Mouse (Mus musculus) limb, embryonic 15.5 days (tissue): ENCODE data around the gene Smok3b. TPM values are rescaled to one million over a fixed set of nuclear protein-coding genes. Genes with fewer than 3 reads are reported as not detected.
A peak's percentile ranks its signal among the peaks of the same experiment; 100 is the strongest.
"Not testable (repeated sequence)": the region's sequence is repeated elsewhere in the genome, so short reads cannot be mapped to it uniquely, and the experiment has no call there.

ENCODE experiments used
- ATAC-seq: fragments of 200-750 bp; cut with Nextera tagmentation; 2 replicates; pipeline ENCODE4 v1.8.0; 2017; ENCODE audit warnings: low read depth, moderate TSS enrichment; ENCODE audit not compliant: insufficient number of reproducible peaks, low FRiP score, low TSS enrichment
- H3K27ac ChIP-seq: fragments of 300-500 bp; sonication (generic); 2 replicates; pipeline ENCODE4 v1.5.1; 2015; ENCODE audit warnings: moderate library complexity, mild to moderate bottlenecking, inconsistent platforms
- H3K27me3 ChIP-seq: fragments of 300-500 bp; sonication (generic); 2 replicates; pipeline ENCODE4 v1.6.1; 2015; ENCODE audit warnings: inconsistent platforms
- H3K36me3 ChIP-seq: fragments of 300-500 bp; sonication (generic); 2 replicates; pipeline ENCODE4 v1.6.1; 2015; ENCODE audit warnings: inconsistent platforms
- H3K4me1 ChIP-seq: fragments of 300-500 bp; sonication (generic); 2 replicates; pipeline ENCODE4 v1.6.1; 2015; ENCODE audit warnings: inconsistent platforms
- H3K4me2 ChIP-seq: fragments of 300-500 bp; sonication (generic); 2 replicates; pipeline ENCODE4 v1.6.1; 2015; ENCODE audit warnings: mild to moderate bottlenecking, inconsistent platforms
- H3K4me3 ChIP-seq: fragments of 300-500 bp; sonication (generic); 2 replicates; pipeline ENCODE4 v1.5.1; 2015; ENCODE audit warnings: mild to moderate bottlenecking, inconsistent platforms
- H3K9ac ChIP-seq: fragments of 300-500 bp; sonication (generic); 2 replicates; pipeline ENCODE4 v1.6.1; 2015; ENCODE audit warnings: inconsistent platforms
- H3K9me3 ChIP-seq: fragments of 300-500 bp; sonication (generic); 2 replicates; pipeline ENCODE4 v1.6.1; 2016; ENCODE audit warnings: inconsistent platforms
- WGBS: fragments of 180-500 bp; shearing (Covaris S2); methylation state at CpG from one replicate; pipeline ENCODE4 v1.1.7; 2015; 5-methylcytosine and 5-hydroxymethylcytosine counted together
- polyA plus RNA-seq: library from polyadenylated mRNA; unstranded; fragments of >200 nt; fragmentation: Nextera tagmentation; extraction: Ambion mirVana; gene quantifications from 2 replicates; pipeline ENCODE4 v1.2.1, GENCODE M21; 2015

Gene Smok3b
- polyA plus RNA-seq, 1 experiment from 2014 or later, result not detected

DNA sequence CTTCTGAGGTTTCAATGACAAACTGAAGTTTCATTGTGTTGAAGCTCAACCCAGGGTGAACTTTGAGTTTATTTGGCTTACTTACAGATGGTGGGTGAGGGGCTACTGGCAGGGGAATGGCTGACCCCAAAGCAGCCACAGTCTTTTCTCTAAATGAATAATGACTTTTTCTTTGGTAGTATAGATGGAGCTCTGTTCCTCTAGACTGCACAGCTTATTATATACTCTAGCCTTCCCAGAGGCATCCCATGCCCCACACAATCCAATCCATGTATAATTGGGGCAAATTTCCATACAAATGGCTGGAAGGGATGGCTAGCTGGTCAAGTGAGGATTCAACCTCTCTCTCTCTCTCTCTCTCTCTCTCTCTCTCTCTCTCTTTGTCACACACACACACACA, 4.2 kb upstream of the Smok3b start:
- Histone ChIP-seq H3K9me3 (no peaks in the 10 kb centered on the region), H3K4me2 (no peak overlapping the region), H3K9ac (no peak overlapping the region), H3K27me3 (no peaks in the 10 kb centered on the region), H3K27ac (no peak overlapping the region), H3K4me3 (no peak overlapping the region), H3K4me1 (no peaks in the 10 kb centered on the region), H3K36me3 (no peaks in the 10 kb centered on the region)
- ATAC-seq, result no peak

DNA sequence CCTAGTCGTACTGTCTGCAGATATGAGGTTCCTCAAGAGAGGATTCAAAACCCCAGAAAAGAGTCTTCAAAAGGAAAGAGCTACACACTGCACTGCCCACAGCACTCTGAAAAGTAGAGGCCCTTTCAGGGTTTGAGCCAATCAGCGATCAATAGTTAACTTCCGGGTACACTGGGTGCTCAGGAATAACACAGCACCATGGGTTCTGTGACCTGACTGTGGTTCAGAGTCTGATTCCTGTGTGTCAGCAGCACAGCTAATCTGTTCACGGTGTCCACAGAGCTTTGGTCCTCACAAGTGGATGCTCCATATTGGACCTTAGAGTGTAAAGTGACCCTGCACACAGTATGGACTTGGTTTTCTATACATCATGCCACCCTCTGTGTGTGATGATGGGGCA, 1.7 kb upstream of the Smok3b start:
- 84% methylated on average over 4 of the region's 4 CpGs for WGBS
- H3K9me3 ChIP-seq, H3K4me3 ChIP-seq, H3K27me3 ChIP-seq, H3K27ac ChIP-seq, ATAC-seq, H3K4me2 ChIP-seq, H3K4me1 ChIP-seq, H3K9ac ChIP-seq, H3K36me3 ChIP-seq: not testable (repeated sequence)

DNA sequence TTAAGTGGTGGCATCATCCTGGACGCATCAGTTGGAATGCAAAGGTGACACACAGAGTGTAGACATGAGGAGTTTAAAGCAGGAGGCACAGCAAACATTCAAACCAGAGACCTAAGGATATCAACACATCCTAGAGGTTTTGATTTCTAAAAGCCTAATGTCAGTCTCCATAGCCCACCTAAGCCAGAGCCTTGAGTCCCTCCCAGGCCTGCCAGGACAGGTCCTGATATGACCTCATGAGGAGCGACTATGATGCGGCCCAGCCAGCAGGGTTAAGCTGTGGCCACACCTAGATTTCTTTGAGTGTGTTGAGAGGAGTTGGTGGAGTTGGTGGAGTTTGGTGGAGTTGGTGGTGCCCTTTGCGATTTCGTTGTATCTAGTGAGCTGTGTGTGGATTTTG, 31.7 kb downstream of the Smok3b start, which contains the start of gene Smok3c:
Smok3c (plus strand) TSS at position 301 of the 400 bp plus-strand sequence.
- not testable (repeated sequence) for H3K9ac ChIP-seq, H3K27ac ChIP-seq, H3K9me3 ChIP-seq, H3K4me1 ChIP-seq, ATAC-seq, H3K36me3 ChIP-seq, H3K4me3 ChIP-seq, H3K4me2 ChIP-seq, H3K27me3 ChIP-seq
- WGBS, result no CpG with 5 or more reads among the region's 5 CpGs

DNA sequence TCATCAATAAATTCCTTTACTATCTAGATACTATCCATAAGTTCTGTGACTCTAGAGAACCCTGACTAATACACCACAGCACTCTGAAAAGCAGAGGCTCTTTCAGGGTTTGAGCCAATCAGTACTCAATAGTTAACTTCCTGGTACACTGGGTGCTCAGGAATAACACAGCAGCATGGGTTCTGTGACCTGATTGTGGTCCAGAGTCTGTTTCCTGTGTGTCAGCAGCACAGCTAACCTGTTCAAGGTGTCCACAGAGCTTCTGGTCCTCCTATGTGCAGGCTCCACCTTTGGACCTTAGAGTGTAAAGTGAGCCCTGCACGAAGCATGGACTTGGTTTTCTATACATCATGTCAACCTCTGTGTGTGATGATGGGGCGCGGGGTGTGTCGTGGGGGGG, 52.6 kb downstream of the Smok3b start:
- Histone ChIP-seq H3K4me2 (no peak overlapping the region), H3K4me1 (no peaks in the 10 kb centered on the region), H3K9ac (no peak overlapping the region), H3K9me3 (no peaks in the 10 kb centered on the region), H3K27me3 (no peaks in the 10 kb centered on the region), H3K36me3 (no peaks in the 10 kb centered on the region), H3K4me3 (no peak overlapping the region), H3K27ac (no peak overlapping the region)
- ATAC-seq, result no peak
- 81% methylated on average over 4 of the region's 4 CpGs for WGBS

DNA sequence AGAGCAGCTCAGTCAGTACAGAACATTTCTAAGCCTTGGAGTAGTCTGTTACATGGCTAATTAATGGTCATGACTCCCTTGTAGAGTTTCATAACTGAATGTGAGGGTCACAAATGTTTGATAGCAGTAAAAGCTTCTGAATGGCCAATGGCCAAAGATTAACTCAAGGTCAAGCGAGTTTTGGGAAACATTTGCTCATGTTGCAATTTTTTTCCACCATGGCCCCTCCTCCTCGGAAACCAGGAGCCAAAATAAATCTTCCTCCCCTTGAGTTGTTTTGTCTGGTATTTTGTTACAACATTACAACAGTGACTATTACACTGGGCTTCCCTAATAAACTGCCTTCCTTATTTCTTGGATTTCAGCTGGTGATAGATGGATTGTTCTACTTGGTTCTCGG, 54.5 kb downstream of the Smok3b start:
- H3K4me1 ChIP-seq, result no peaks in the 10 kb centered on the region
- ATAC-seq, result no peak

DNA sequence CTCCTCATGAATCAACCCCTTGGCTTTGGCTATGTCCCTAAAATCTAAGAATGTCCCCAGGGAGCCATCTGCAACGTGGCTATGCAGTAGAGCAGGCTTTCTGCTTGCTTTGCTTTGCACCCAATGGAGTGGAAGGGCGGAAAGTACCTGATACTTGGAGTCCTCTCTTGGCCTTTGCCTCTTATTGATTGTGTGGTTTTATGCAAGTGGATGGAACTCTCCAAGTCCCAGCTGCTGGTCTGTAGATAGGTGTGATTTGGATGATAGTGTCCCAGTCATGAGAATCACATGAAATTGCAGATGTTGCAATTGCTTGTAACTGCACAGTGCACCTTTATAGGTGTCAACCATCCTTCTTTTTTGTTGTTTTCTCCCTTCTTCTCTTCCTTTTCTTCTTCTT, 54.9 kb downstream of the Smok3b start:
- no peak overlapping the region for H3K9ac ChIP-seq
- 59% methylated on average over 2 of the region's 2 CpGs for WGBS
- no peaks in the 10 kb centered on the region for H3K9me3 ChIP-seq
- no peaks in the 10 kb centered on the region for H3K4me1 ChIP-seq
- no peaks in the 10 kb centered on the region for H3K27me3 ChIP-seq
- no peak overlapping the region for H3K4me3 ChIP-seq
- H3K4me2 ChIP-seq, result no peak overlapping the region
- H3K27ac ChIP-seq, result no peak overlapping the region
- H3K36me3 ChIP-seq, result no peaks in the 10 kb centered on the region
- ATAC-seq, result no peak

More for the DNA sequence above, 54.5 kb downstream of the Smok3b start:
- Histone ChIP-seq H3K9ac (no peak overlapping the region), H3K4me2 (no peak overlapping the region), H3K27ac (no peak overlapping the region), H3K9me3 (no peaks in the 10 kb centered on the region), H3K4me3 (no peak overlapping the region), H3K36me3 (no peaks in the 10 kb centered on the region), H3K27me3 (no peaks in the 10 kb centered on the region)
- WGBS, result 63% methylated on average over 3 of the region's 3 CpGs

DNA sequence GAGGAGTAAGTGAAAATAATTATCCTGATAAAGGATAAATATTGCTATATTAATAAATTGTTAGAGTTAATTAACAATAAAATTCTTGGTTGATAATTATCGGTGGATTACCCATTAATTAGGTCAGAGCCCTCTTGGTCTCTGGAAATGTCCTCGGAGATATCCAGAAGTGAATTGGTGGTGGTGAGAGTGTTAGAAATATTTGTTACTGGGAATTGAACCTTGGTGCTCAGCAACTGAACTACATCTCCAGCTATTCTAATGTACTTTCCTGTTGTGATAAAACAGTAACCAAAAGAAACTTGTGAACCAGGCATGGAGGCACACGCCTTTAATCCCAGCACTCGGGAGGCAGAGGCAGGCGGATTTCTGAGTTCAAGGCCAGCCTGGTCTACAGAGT, 59.2 kb downstream of the Smok3b start:
- no peaks in the 10 kb centered on the region for H3K27me3 ChIP-seq
- H3K4me2 ChIP-seq, result no peak overlapping the region
- ATAC-seq, result no peak
- 91% methylated on average over 5 of the region's 5 CpGs for WGBS
- no peak overlapping the region for H3K4me3 ChIP-seq
- no peaks in the 10 kb centered on the region for H3K36me3 ChIP-seq
- no peaks in the 10 kb centered on the region for H3K4me1 ChIP-seq
- H3K9me3 ChIP-seq, result no peaks in the 10 kb centered on the region
- no peak overlapping the region for H3K27ac ChIP-seq
- H3K9ac ChIP-seq, result no peak overlapping the region

DNA sequence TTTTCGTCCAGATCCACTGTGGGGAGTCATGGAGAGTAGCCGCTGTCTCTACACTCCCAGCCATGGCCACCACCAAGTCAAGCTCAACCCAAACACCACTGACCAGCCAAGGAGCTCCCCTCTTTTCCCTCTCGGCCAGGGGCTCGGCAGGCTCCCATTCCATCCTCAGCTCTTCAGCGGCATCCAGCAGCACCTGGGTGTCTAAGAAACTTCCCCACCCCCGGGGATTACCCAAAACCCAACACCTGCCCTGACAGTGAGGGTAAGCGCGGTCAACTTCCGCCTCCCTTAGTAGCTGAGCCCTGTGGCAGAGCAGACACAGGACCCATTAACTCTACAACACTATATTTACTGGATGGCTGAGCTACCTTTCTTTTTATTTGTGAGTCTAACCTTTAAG, 60.2 kb downstream of the Smok3b start:
- H3K9ac ChIP-seq, result no peak overlapping the region
- ATAC-seq, result no peak
- 84% methylated on average over 9 of the region's 9 CpGs for WGBS
- no peaks in the 10 kb centered on the region for H3K4me1 ChIP-seq
- H3K36me3 ChIP-seq, result no peaks in the 10 kb centered on the region
- H3K4me2 ChIP-seq, result no peak overlapping the region
- H3K27me3 ChIP-seq, result no peaks in the 10 kb centered on the region
- H3K27ac ChIP-seq, result no peak overlapping the region
- H3K4me3 ChIP-seq, result no peak overlapping the region
- no peaks in the 10 kb centered on the region for H3K9me3 ChIP-seq

DNA sequence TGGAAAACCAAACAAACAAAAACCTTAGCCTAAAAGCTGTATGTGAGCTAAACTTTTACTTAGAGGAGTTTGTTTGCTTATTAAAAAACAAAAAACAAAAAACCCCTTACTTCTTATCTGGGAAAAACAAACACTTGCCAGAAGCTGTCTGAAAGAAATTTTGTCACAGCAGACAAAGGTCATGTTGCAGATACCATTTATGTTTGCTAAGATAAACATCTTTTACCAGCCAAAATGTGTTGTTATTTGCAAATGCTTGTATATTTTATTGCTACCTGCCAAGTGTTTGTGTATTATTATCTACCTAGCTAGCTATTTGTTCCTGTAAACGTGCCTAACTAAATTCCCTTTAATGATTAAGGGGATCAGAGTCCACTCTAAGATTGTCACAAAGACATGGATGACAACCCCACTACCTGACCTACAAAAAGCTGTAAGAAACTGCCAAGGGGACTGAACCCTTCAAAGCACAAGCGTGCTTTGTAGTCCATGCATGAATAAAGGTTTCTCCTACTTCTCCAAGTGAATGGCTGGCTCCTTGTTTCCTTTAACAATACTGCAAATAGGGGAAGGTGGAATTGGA, 62.2 kb downstream of the Smok3b start:
- no peaks in the 10 kb centered on the region for H3K4me1 ChIP-seq
- no peak overlapping the region for H3K27ac ChIP-seq
- H3K4me2 ChIP-seq, result no peak overlapping the region
- H3K9me3 ChIP-seq, result no peaks in the 10 kb centered on the region
- ATAC-seq, result no peak
- H3K36me3 ChIP-seq, result peaks cover 7% of the 10 kb centered on the region; the same call in 1 of the 2 replicates
- WGBS, result 64% methylated on average over 2 of the region's 2 CpGs
- H3K27me3 ChIP-seq, result no peaks in the 10 kb centered on the region
- H3K4me3 ChIP-seq, result no peak overlapping the region
- H3K9ac ChIP-seq, result no peak overlapping the region

DNA sequence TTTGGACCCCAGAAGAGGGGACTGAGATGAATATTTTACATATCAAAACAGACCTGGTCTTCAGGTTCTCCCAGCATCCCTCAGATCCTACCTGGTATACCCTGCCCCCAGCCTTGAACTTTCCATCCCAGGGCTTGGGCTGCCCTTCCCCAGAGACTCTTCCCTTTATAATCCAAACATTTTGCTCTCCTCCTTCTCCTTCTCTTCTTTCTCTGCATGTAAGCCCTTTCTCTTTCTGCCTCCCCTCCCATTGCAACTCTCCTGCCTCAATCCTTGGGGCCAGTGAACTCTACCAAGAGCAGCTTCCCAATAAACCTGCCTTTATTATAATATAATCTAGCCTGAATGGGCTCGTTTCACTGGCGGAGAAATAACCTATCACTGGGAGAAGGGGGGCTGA, 62.7 kb downstream of the Smok3b start:
- 80% methylated on average over 2 of the region's 2 CpGs for WGBS
- Histone ChIP-seq H3K9me3 (no peaks in the 10 kb centered on the region), H3K36me3 (peaks cover 8% of the 10 kb centered on the region; the same call in 1 of the 2 replicates), H3K4me3 (no peak overlapping the region), H3K4me2 (no peak overlapping the region), H3K9ac (no peak overlapping the region), H3K27ac (no peak overlapping the region), H3K27me3 (no peaks in the 10 kb centered on the region), H3K4me1 (no peaks in the 10 kb centered on the region)
- no peak for ATAC-seq

DNA sequence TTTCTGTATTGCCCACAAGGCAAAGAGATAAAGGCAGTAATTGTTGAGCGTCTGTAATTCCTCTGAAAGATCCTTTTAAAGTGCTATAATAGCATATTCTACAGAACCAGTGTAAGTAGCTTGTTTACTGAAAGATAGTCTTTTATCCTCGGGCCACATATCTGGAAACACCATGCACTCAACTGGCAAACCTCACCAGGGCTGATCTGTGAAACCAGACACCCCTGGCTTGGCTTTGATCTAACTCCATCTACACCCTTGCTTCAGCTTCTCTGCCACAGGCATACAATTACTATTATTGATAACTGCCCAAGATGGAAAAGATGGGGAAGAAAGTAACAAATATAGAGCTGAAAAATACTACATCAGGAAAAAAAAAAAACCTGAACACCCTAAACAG, 63.3 kb downstream of the Smok3b start:
- no peak overlapping the region for H3K27ac ChIP-seq
- ATAC-seq, result no peak
- H3K4me3 ChIP-seq, result peak overlapping the region; percentile 83
- no peaks in the 10 kb centered on the region for H3K4me1 ChIP-seq
- no peaks in the 10 kb centered on the region for H3K27me3 ChIP-seq
- peak overlapping the region; percentile 61 for H3K4me2 ChIP-seq
- no peak overlapping the region for H3K9ac ChIP-seq
- peaks cover 10% of the 10 kb centered on the region; the same call in 1 of the 2 replicates for H3K36me3 ChIP-seq
- WGBS, result 14% methylated on average over 2 of the region's 2 CpGs
- H3K9me3 ChIP-seq, result no peaks in the 10 kb centered on the region

DNA sequence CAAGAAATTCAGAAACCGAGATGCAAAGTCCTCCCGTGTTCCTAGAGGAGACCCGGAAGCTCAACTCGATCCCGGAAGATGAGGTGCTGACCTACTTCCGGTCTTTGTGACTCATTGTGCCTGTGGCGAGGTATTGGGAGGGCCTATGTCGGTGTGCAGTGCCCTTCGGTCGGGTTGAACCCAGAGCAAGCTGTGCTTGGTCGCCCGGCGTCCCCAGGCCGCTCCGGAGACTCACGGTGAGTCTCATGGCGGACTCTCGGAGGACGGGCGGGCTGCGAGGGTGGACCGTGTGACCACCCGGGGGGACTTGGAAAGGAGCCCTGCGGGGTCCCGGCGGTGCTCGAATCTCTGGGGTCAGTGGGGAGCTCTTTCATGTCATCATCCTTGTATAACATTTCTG, 63.8 kb downstream of the Smok3b start, which contains the start of gene Zkscan1:
Zkscan1 (plus strand) TSS at position 89 of the 400 bp plus-strand sequence.
- Histone ChIP-seq H3K36me3 (peaks cover 10% of the 10 kb centered on the region; the same call in 1 of the 2 replicates), H3K27me3 (no peaks in the 10 kb centered on the region), H3K4me1 (no peaks in the 10 kb centered on the region), H3K27ac (peak within 1 kb of the TSS; percentile 89), H3K4me2 (peak within 1 kb of the TSS; percentile 61), H3K9me3 (no peaks in the 10 kb centered on the region), H3K4me3 (peak within 1 kb of the TSS; percentile 83), H3K9ac (peak within 1 kb of the TSS; percentile 95)
- ATAC-seq, result peak; percentile 82
- 0% methylated on average over 27 of the region's 27 CpGs for WGBS

DNA sequence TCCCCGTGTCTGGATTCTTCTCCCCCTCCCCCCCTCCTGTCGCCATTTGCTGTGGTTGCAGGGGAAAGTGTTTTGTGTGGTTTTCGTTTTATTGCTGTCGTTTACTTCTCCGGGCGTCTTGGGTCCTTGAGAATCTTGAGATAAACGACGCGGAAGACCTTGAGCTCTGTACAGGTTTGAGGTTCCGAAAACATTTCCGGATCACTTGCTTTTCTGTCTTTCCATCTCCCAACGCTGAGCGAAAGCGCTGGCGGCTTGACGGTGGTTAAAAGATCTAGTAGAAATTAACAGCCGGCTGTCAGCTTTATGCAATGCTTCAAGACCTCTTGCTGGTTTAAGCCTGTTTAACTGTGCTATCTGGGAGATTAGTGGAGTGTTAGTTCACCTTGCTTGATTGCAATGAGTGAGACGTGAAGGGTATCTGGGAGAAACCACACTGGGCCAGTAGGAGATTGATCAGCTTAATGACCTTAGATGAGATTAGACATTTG, 64.2 kb downstream of the Smok3b start:
- H3K27me3 ChIP-seq, result no peaks in the 10 kb centered on the region
- peak overlapping the region; percentile 95 for H3K9ac ChIP-seq
- peak overlapping the region; percentile 89 for H3K27ac ChIP-seq
- H3K36me3 ChIP-seq, result peaks cover 10% of the 10 kb centered on the region; the same call in 1 of the 2 replicates
- peak overlapping the region; percentile 61 for H3K4me2 ChIP-seq
- under 1% methylated on average over 18 of the region's 18 CpGs for WGBS
- H3K9me3 ChIP-seq, result no peaks in the 10 kb centered on the region
- H3K4me1 ChIP-seq, result no peaks in the 10 kb centered on the region
- ATAC-seq, result no peak
- peak overlapping the region; percentile 83 for H3K4me3 ChIP-seq
